11 mouse cellular contexts compared by ENCODE assay signal in genomic region chr9:57431202-57431601, GRCm38 (mm10). TPM values are rescaled to one million over a fixed set of nuclear protein-coding genes. Genes with fewer than 3 reads are reported as not detected.
DNase-seq lines count a peak whose midpoint lies in the region; ATAC-seq and TF ChIP-seq lines count a peak whose summit lies in the region.
"Had no signal": no experiment of that assay in that cellular context is flagged by ENCODE, and none has a peak within 500 bp of the region (broad histone marks: within the 10 kb centered on the region; RNA-seq: fewer than 3 reads in every experiment).

No protein-coding gene starts in this region.

- no peaks in the 10 kb centered on the region for H3K9me3 ChIP-seq in forebrain, embryonic 10.5 days
- no peaks in the 10 kb centered on the region for H3K9me3 ChIP-seq in forebrain, embryonic 11.5 days (ENCODE audit: control insufficient read depth, low read length)
- no peaks in the 10 kb centered on the region for H3K9me3 ChIP-seq in lung, postnatal 0 days (ENCODE audit: low read length)
- H3K9me3 ChIP-seq in embryonic facial prominence, embryonic 13.5 days = no peaks in the 10 kb centered on the region
- H3K9me3 ChIP-seq in kidney, embryonic 16.5 days (ENCODE audit: low read length) = no peaks in the 10 kb centered on the region

- H3K4me1 ChIP-seq in forebrain, embryonic 10.5 days = peaks cover 49% of the 10 kb centered on the region
- H3K4me1 ChIP-seq in forebrain, embryonic 11.5 days (replicated peaks; ENCODE audit: control insufficient read depth, insufficient read depth, low read length) = peaks cover 7% of the 10 kb centered on the region
- no peaks in the 10 kb centered on the region; the same call in 1 of the 2 replicates for H3K4me1 ChIP-seq in lung, postnatal 0 days (ENCODE audit: insufficient read depth, low read depth, low read length)
- H3K4me1 ChIP-seq in embryonic facial prominence, embryonic 13.5 days = peaks cover 39% of the 10 kb centered on the region
- peaks cover 47% of the 10 kb centered on the region for H3K4me1 ChIP-seq in kidney, embryonic 16.5 days (ENCODE audit: insufficient read depth, low read length)

- no peak overlapping the region for H3K4me2 ChIP-seq in forebrain, embryonic 11.5 days (ENCODE audit: low read depth, low read length, severe bottlenecking)
- H3K4me2 ChIP-seq in lung, postnatal 0 days (replicated peaks; ENCODE audit: low read depth, low read length) = no peak overlapping the region
- no peak overlapping the region for H3K4me2 ChIP-seq in embryonic facial prominence, embryonic 13.5 days
- no peak overlapping the region for H3K4me2 ChIP-seq in kidney, embryonic 16.5 days (replicated peaks; ENCODE audit: low read depth, low read length)

- H3K36me3 ChIP-seq in forebrain, embryonic 10.5 days (replicated peaks) = no peaks in the 10 kb centered on the region; the same call in 1 of the 2 replicates
- no peaks in the 10 kb centered on the region for H3K36me3 ChIP-seq in forebrain, embryonic 11.5 days (ENCODE audit: control insufficient read depth, insufficient read depth, low read length)
- no peaks in the 10 kb centered on the region for H3K36me3 ChIP-seq in lung, postnatal 0 days (ENCODE audit: insufficient read depth, low read length)
- H3K36me3 ChIP-seq in embryonic facial prominence, embryonic 13.5 days = no peaks in the 10 kb centered on the region
- no peaks in the 10 kb centered on the region for H3K36me3 ChIP-seq in kidney, embryonic 16.5 days (ENCODE audit: insufficient read depth, low read length)

- 33% methylated on average over 9 of the region's 9 CpGs for WGBS in forebrain, embryonic 10.5 days
- WGBS in forebrain, embryonic 11.5 days = 30% methylated on average over 9 of the region's 9 CpGs
- 62% methylated on average over 9 of the region's 9 CpGs for WGBS in lung, postnatal 0 days
- WGBS in embryonic facial prominence, embryonic 13.5 days = 39% methylated on average over 9 of the region's 9 CpGs
- WGBS in kidney, embryonic 16.5 days = 33% methylated on average over 9 of the region's 9 CpGs

- H3K9ac ChIP-seq in forebrain, embryonic 11.5 days (ENCODE audit: low read length) = no peak overlapping the region; the same call in 1 of the 2 replicates
- no peak overlapping the region for H3K9ac ChIP-seq in lung, postnatal 0 days (replicated peaks; ENCODE audit: low read depth)
- H3K9ac ChIP-seq in embryonic facial prominence, embryonic 13.5 days = 0 out of 2 replicates have a peak overlapping the region, but pooled peaks have one; percentile 16
- H3K9ac ChIP-seq in kidney, embryonic 16.5 days (replicated peaks; ENCODE audit: low read length) = 0 out of 2 replicates have a peak overlapping the region, but pooled peaks have one; percentile 19

- no peak for ATAC-seq in forebrain, embryonic 11.5 days (replicated peaks; ENCODE audit: low FRiP score)
- no peak for ATAC-seq in lung, postnatal 0 days
- ATAC-seq in embryonic facial prominence, embryonic 13.5 days (ENCODE audit: insufficient number of reproducible peaks, insufficient read depth, low FRiP score, low TSS enrichment, low read depth) = no peak
- ATAC-seq in kidney, embryonic 16.5 days (ENCODE audit: low FRiP score, low TSS enrichment) = no peak
- ATAC-seq: hindbrain, embryonic 16.5 days had no signal

- H3K27me3 ChIP-seq in forebrain, embryonic 10.5 days (ENCODE audit: poor library complexity, severe bottlenecking) = no peaks in the 10 kb centered on the region
- H3K27me3 ChIP-seq in forebrain, embryonic 11.5 days (ENCODE audit: control insufficient read depth, insufficient read depth, low read length) = no peaks in the 10 kb centered on the region
- H3K27me3 ChIP-seq in lung, postnatal 0 days (replicated peaks; ENCODE audit: insufficient read depth, low read length) = no peaks in the 10 kb centered on the region
- H3K27me3 ChIP-seq in embryonic facial prominence, embryonic 13.5 days = no peaks in the 10 kb centered on the region
- H3K27me3 ChIP-seq in kidney, embryonic 16.5 days (ENCODE audit: insufficient read depth, low read length) = no peaks in the 10 kb centered on the region

- no peak for DNase-seq in forebrain, embryonic 10.5 days (ENCODE audit: extremely low spot score, low spot score)
- DNase-seq in forebrain, embryonic 11.5 days (ENCODE audit: low spot score) = no peak
- DNase-seq in lung, postnatal 36 days = peak; percentile 57
- DNase-seq in lung, postnatal 0 days (ENCODE audit: low spot score) = no peak
- DNase-seq in frontal cortex, postnatal 10 days (ENCODE audit: low spot score in 2 of 2) = no peak
- DNase-seq in heart, adult 18-20 months = no peak
- DNase-seq: gastrocnemius, postnatal 36 days; right cerebral cortex, adult 18-20 months had no signal

- no peak for TF ChIP-seq CTCF in lung, postnatal 0 days (IDR thresholded peaks at IDR 0.05)

- peak overlapping the region; percentile 40; the same call in 1 of the 2 replicates for H3K27ac ChIP-seq in forebrain, embryonic 10.5 days
- H3K27ac ChIP-seq in forebrain, embryonic 11.5 days (ENCODE audit: low read depth, low read length) = no peak overlapping the region
- H3K27ac ChIP-seq in lung, postnatal 0 days (ENCODE audit: low read length) = no peak overlapping the region
- H3K27ac ChIP-seq in embryonic facial prominence, embryonic 13.5 days = no peak overlapping the region; the same call in 1 of the 2 replicates
- peak overlapping the region; percentile 40; the same call in 1 of the 2 replicates for H3K27ac ChIP-seq in kidney, embryonic 16.5 days (ENCODE audit: low read length)

- TF ChIP-seq EP300 in lung, postnatal 0 days (IDR thresholded peaks at IDR 0.05) = no peak

- no peak overlapping the region for H3K4me3 ChIP-seq in forebrain, embryonic 10.5 days
- H3K4me3 ChIP-seq in forebrain, embryonic 11.5 days (ENCODE audit: low read depth, low read length) = no peak overlapping the region
- H3K4me3 ChIP-seq in lung, postnatal 0 days (ENCODE audit: low read depth, low read length) = no peak overlapping the region
- no peak overlapping the region for H3K4me3 ChIP-seq in embryonic facial prominence, embryonic 13.5 days
- H3K4me3 ChIP-seq in kidney, embryonic 16.5 days (ENCODE audit: low read length) = no peak overlapping the region

RNA-seq across cellular contexts. Expression of gene Ppcdc, which starts 8.7 kb away (rescaled TPM):
- 24.8 and 25.6 TPM in 2 replicates for polyA plus RNA-seq in forebrain, embryonic 10.5 days (2016; fragmentation: Nextera tagmentation; extraction: Ambion mirVana)
- polyA plus RNA-seq in forebrain, embryonic 11.5 days (2014; fragmentation: Nextera tagmentation; extraction: Ambion mirVana) = 26.5 and 29.5 TPM in 2 replicates
- 25.9 and 29.2 TPM in 2 replicates for polyA plus RNA-seq in lung, postnatal 0 days (2015; fragmentation: Nextera tagmentation; extraction: Ambion mirVana)
- polyA plus RNA-seq in embryonic facial prominence, embryonic 13.5 days (2015; fragmentation: Nextera tagmentation; extraction: Ambion mirVana) = 27.9 and 30.0 TPM in 2 replicates
- 29.7 and 30.5 TPM in 2 replicates for polyA plus RNA-seq in kidney, embryonic 16.5 days (2015; fragmentation: Nextera tagmentation; extraction: Ambion mirVana)
- total RNA-seq in heart, adult 18-20 months (2021) = 1 to 10 TPM; 7.8 to 8.6 TPM

RNA-seq across cellular contexts. Expression of gene Scamp5, which starts 36.7 kb away (rescaled TPM):
- polyA plus RNA-seq in forebrain, embryonic 10.5 days (2016; fragmentation: Nextera tagmentation; extraction: Ambion mirVana) = 12.9 and 15.5 TPM in 2 replicates
- polyA plus RNA-seq in forebrain, embryonic 11.5 days (2014; fragmentation: Nextera tagmentation; extraction: Ambion mirVana) = 15.5 and 17.4 TPM in 2 replicates
- polyA plus RNA-seq in lung, postnatal 0 days (2015; fragmentation: Nextera tagmentation; extraction: Ambion mirVana) = 3.5 and 4.0 TPM in 2 replicates
- polyA plus RNA-seq in embryonic facial prominence, embryonic 13.5 days (2015; fragmentation: Nextera tagmentation; extraction: Ambion mirVana) = 14.8 and 16.4 TPM in 2 replicates
- 17.7 and 20.2 TPM in 2 replicates for polyA plus RNA-seq in kidney, embryonic 16.5 days (2015; fragmentation: Nextera tagmentation; extraction: Ambion mirVana)
- total RNA-seq in heart, adult 18-20 months (2021) = 1 to 10 TPM; 5.7 TPM

Comparison
In these comparisons a context has a peak if more than half of its experiments do, and no peak if none do; other contexts are left out.
1. H3K27ac ChIP-seq: peak in forebrain, embryonic 10.5 days (single experiment) and kidney, embryonic 16.5 days (single experiment); none in forebrain, embryonic 11.5 days (single experiment), lung, postnatal 0 days (single experiment) and embryonic facial prominence, embryonic 13.5 days (single experiment).
2. H3K9ac ChIP-seq: peak in embryonic facial prominence, embryonic 13.5 days (single experiment) and kidney, embryonic 16.5 days (single experiment); none in forebrain, embryonic 11.5 days (single experiment) and lung, postnatal 0 days (single experiment).